Mouse (Mus musculus) megakaryocyte, embryonic 14.5 days (primary cell): ENCODE measurements around the gene Traf2.

Experiments
- FLI1 ChIP-seq: IDR thresholded peaks from 2 replicates; pipeline ENCODE4 v1.6.1; 2012; ENCODE audit warnings: low read length, inconsistent platforms, mixed read lengths
- GATA1 ChIP-seq: IDR thresholded peaks from 3 replicates; pipeline ENCODE4 v1.6.1; 2012; ENCODE audit warnings: mixed read lengths, low read length, inconsistent platforms, borderline replicate concordance

GRCm38 (mm10) chr2:25580621-25581101 lies 33.9 kb upstream of the Traf2 start:
- TF ChIP-seq GATA1 (no peak), FLI1 (no peak)
